Mouse (Mus musculus) testis, postnatal 10 days (tissue): Measurements from ENCODE around the gene Cep128.

Experiments used
- DNase-seq: peaks from one replicate; pipeline ENCODE4 v3.0.0; 2021; ENCODE audit warnings: low spot score

Cep128 gene

GRCm38 (mm10) chr12:91176808-91177526 lies 207.2 kb downstream of the Cep128 start:
- no peak for DNase-seq

- no peak for DNase-seq
Measured at GRCm38 (mm10) chr12:91171613-91172012, 212.6 kb downstream of the Cep128 start.

GRCm38 (mm10) chr12:91161015-91161730 lies 223.0 kb downstream of the Cep128 start:
- DNase-seq, result no peak

- no peak for DNase-seq
Measured at GRCm38 (mm10) chr12:91158481-91158880, 225.7 kb downstream of the Cep128 start.

- no peak for DNase-seq
Measured at GRCm38 (mm10) chr12:91154052-91154451, 230.2 kb downstream of the Cep128 start.

DNA sequence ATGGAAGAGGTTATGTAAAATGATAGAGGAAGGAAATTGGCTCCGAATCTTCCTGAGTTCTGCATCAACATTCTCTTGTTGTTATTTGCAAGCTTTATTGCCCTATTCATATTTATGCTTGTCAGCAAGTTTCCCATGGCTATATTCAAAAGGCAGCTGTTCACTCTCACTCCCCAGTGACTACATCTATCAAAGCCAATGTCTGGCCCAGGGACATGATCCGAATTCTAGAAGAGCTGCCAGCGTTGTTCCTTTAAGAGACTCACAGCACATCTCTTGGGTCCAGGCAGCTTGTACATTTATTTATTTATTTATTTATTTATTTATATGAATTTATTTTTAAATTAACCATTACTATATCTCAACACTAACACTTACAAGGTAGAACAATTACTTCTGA lies 235.1 kb downstream of the Cep128 start:
- DNase-seq, result no peak

DNA sequence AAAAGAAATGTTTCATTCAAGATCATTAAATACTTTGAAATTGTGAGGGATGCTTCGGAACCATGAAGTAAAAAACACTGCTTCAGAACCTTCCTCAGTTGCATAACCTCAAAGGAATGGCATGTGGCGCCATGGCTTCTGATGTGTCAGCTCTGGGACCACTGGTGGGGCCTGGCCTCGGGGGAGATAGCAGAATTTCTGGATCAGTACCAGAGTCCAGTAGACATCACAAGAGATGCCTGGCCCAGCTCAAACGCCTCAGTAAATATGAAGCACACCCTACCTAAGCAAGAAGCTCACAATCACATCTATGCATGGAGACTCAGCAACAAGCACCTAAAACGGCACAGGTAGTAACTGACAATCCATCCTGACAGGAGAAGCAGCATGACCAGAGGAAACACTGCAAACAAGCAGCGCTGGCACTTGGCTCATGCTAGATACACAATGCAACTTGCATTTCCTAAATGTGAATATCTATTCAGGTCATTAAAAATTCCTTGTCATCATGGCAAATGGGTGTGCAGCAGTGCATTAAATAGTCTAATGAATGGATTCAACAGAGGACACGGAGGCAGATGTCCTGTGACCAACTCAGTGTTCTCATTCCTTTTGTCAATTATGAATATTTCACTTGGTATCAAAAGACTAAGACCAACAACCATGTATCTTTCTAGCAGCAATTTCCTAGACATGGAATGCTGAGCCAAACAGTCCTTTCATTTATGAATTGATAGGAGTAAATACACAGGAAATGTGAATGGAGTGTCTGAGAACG lies 249.3 kb downstream of the Cep128 start:
- DNase-seq, result no peak

DNA sequence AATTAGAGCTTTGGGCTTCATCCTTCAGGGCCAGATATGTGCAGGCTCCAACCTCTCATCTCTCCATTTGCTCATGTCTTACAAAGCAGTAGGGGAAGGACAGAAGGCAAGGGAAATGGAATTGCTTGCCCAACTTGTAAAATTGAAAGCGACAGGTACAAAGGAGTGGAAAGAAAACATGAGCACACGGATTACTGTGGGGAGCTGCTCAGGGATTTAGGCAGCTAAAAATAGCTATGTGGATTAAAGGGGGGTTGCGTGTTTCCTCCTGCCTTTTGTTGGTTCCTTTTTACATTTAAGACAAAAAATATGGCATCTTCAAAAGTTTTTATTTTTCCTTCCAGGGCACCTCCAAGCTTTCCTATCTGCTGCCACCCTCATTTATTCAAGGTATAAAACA lies 269.2 kb downstream of the Cep128 start:
- DNase-seq, result no peak

DNA sequence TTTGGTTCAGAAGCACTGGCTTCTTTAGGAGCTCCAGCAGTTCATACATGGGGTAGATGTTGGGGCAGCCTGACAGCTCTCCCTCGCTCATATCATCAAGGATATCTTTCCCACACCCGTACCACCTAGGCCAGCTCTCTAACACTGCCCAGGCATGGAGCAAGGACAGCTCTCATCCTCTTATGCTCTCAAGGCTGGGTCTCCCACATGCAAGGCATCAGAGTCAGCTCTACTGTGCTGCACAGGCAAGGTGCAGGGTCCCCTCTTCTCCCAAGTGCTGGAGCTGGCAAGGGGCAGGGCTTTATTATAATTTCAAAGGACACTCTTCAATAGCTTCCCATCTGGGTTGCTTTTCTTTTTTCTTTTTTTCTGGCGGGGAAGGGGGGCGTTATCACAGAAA lies 280.9 kb downstream of the Cep128 start:
- no peak for DNase-seq

GRCm38 (mm10) chr12:91097869-91098268 lies 286.3 kb downstream of the Cep128 start:
- DNase-seq, result no peak

DNA sequence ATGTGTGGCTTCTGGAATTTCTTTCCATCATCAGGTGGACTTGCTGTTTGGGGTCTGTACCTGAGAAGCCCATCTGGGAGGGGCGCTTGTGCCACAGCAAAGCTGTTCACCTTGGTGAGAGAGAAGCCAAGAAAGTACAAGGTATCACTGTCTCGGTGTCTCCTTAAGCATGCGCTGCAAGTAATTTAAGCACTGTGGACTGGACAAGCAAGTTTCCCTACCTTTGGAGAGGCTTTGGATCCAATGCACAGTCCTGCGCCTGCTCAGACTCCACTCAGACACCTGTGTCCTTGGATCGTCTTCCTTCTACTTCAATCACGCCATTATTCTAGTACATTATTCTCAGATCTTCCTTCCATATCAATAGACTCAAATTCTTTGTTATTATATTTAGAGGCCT lies 288.0 kb downstream of the Cep128 start:
- DNase-seq, result no peak

DNA sequence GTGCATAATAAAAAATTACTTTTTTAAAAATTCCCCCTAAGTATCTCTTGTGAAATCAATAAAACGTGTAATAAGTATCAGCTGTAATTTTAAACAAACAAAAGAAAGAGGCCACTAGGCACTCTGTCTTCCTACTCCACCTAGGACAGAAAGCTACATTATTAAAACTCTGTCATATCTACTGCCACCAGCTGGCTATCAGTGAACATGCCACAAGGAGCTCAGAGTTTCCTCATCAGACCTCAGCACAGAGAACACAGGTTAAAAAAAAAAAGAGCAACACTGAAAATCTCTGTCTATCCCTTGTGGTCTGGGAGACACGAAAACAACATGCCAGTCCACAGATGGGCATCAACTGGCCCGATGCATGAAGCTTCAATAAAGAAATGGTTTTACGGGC lies 295.9 kb downstream of the Cep128 start:
- DNase-seq, result no peak

DNA sequence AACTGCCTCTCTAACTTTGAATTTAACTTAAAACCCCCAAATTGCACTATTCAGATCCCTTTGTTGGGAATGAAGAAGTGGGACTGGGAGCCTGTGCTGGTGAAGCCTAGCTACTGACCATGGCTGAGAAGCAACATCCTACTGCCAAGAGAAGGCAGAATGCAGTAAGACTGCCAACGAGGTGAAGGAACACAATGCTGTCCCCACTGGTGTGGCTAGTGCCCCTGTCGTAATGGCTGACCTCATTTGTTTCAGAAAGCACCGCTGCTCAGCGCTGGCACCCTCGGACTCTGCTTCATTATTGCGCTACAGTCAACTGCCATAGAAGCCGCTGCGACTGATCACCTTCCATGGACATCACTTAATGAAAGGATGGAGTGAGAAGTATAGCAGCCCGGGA lies 298.2 kb downstream of the Cep128 start:
- no peak for DNase-seq

DNA sequence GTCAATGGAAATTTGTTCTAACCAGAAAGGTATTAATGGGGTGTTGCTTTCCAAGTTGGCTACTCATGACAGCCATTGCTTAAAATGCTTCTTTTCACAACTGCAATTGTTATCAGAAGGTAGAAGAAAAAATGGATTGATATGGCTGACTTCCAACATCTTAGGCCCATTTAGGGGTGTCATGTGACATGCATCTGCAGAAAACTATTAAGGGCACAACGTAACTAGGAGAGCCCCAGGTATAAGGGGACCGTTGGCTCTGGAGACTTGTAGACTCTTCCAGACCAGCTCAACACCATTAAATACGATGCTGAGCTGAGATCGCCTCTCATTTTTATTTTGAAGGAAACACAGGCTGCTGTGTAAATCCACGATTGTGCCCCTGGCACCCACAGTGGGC lies 308.6 kb downstream of the Cep128 start:
- DNase-seq, result no peak

GRCm38 (mm10) chr12:91070551-91071045 lies 313.6 kb downstream of the Cep128 start:
- no peak for DNase-seq

GRCm38 (mm10) chr12:91067083-91067441 lies 317.1 kb downstream of the Cep128 start:
- no peak for DNase-seq

DNA sequence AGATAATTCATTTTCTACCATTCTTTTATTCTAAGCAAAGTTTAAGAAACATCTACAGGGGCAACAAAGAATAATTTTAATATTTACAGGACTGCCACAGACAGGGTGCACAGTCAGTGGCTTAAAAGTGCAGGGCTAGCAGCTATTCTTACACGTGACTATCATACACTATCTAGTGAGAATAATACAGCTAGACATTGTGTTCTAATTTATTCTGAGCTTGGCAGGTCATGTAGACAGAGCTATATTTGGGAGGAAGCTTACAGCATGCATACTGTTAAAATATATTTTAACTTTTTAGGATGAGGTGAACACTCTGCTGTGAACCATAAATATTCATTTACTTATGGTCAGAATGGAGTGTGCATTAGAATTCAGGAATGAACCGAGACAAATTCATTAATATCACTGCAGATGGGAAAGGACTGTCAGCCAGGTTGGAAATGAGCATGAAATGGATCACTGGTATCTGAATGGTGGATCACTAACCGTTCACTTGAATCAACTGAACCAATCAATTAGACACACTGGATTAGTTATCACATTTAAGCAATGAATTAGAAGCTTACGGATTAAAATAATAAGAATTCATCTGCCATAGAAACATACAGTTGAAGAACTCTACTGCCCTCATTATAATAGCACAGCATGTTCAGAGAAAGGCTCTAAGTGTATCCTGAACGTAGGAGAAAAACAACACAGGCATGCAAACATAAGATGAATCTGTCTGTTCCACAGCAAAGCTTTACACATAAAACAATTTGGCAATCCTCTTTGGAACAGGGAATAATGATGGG lies 317.7 kb downstream of the Cep128 start:
- no peak for DNase-seq

- no peak for DNase-seq
Measured at GRCm38 (mm10) chr12:91065423-91065822, 318.8 kb downstream of the Cep128 start.

DNA sequence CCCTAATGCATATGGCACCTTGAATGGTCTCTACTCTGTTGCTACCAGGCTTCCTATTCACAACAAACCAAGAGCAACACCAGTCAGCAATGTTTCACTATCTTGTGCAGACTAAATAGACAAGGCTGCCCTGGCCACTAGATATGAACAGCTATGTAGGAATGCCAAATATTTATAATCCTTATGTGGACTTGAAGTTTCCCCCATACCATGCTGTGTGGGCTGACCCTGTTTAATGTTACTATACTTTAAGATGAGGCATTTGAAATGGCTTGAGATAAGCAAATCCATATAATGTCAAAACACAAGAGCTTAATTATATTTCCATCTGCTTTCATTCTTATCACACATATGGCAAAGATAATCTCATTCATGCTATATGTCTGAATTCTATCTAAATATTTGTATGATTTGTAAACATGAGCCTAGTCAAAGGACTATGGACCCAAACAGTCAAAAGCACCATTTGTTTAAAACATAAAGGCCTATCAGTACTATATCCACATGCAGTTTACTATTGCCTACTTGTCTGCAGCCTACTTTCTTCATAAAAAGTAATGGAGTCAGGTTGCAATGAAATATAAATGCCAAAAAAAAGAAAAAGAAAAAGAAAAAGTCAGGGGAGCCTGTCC lies 319.7 kb downstream of the Cep128 start:
- no peak for DNase-seq

DNA sequence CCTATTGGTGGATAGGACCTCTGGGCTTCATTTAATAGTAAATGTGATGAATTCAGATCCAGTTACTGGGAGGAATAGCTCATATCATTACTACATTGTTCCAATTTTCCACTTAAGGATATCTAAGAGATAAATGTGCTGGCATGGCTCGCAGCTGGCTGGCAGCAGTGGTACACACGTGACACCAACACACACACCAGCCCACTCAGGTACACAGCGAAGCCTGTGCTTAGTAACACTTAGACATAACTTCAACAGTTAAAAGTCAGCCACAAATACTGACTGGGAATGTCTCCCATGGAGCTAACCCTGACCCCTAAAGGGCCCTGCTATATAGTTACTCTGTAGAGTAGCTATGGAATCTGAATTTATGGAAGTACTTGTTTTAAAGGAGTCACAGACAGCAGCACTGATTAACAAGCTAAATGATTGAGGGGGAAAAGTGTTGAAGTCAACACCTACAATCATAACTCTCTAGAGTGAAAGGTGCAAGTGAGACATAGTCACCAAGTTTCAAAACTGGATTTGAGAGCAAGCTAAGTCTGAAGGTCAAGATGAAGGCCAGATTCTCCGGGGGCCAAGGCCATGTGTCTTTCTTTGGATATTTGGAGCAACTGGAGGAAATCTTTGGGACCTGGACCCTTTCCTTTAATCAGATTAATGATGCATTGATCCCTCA lies 320.7 kb downstream of the Cep128 start:
- no peak for DNase-seq

GRCm38 (mm10) chr12:91062681-91063080 lies 321.5 kb downstream of the Cep128 start:
- DNase-seq, result no peak
